Mouse (Mus musculus): Measurements from ENCODE around the gene Nacc2. TPM values are rescaled to one million over a fixed set of nuclear protein-coding genes. Genes with fewer than 3 reads are reported as not detected.

The Nacc2 gene
- polyA plus RNA-seq, 1 experiment from 2014 or later, result 15.0 TPM

DNA sequence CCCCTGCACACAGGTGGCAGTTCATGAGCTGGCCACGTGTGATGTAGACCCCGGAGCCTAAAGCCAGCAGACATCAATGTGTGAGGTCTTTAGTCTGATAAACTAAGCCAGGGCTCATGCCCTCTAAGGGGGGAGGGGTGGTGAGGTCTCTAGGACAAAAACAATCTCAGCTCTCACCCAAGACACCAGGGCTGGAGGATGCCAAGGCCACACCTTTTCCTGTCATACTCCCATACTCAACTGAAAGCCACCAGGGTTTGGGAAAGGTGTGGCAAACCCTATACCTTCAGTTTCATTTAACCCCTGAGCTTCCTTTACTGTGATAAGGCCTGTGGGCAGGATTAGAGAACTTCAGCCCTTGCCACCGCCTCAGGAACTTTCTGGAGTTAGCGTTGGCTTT lies 60.8 kb downstream of the Nacc2 start:
- no peaks in the 10 kb centered on the region for H3K9me3 ChIP-seq (replicated peaks)
- WGBS, result 82% methylated on average over 4 of the region's 4 CpGs
- no peak overlapping the region for H3K4me3 ChIP-seq
- no peak overlapping the region for H3K9ac ChIP-seq
- no peak overlapping the region for H3K4me2 ChIP-seq (replicated peaks)
- H3K36me3 ChIP-seq, result 0 out of 2 replicates have a peak, but pooled peaks cover 4% of the 10 kb centered on the region
- no peak overlapping the region for H3K27ac ChIP-seq
- H3K27me3 ChIP-seq, result 0 out of 2 replicates have a peak, but pooled peaks cover 3% of the 10 kb centered on the region
- peaks cover 14% of the 10 kb centered on the region for H3K4me1 ChIP-seq
- ATAC-seq (ENCODE audit: low FRiP score), result no peak

DNA sequence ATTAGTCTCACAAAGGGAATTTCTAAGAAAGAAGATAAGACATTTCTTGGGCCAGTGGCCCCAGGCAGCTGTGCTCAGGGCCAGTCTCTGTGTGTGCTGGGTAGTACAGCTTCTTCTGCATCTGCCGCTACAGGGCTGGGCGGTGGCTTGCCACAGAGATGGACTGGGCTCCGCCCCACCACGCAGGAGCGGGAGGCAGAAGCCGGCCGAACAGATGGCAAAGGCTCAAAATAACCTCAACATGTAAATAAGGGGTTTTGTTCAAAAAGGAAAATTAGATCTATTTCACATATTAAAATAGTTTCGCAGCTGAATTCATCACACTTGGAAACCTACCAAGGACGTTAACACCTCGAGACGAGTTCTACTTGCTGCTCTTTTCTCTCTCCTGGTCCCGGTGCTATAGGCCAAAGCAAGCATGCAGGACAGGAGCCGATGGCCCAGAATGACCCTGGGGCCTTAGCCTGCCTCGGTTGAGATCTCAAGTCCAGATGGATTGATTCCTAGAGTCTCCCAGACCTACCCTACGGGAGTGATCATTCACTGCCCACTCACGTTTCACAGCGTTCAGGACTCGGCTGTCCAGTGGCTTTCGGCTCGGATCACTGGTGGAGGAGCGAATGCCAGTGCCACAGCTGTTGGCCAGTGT lies 61.9 kb downstream of the Nacc2 start:
- no peak overlapping the region for H3K4me3 ChIP-seq
- H3K9me3 ChIP-seq (replicated peaks), result no peaks in the 10 kb centered on the region
- H3K4me2 ChIP-seq (replicated peaks), result no peak overlapping the region
- H3K27me3 ChIP-seq, result 0 out of 2 replicates have a peak, but pooled peaks cover 3% of the 10 kb centered on the region
- H3K4me1 ChIP-seq, result peaks cover 7% of the 10 kb centered on the region
- no peak overlapping the region for H3K27ac ChIP-seq
- 0 out of 2 replicates have a peak, but pooled peaks cover 4% of the 10 kb centered on the region for H3K36me3 ChIP-seq
- no peak for ATAC-seq (ENCODE audit: low FRiP score)
- no peak overlapping the region for H3K9ac ChIP-seq
- WGBS, result 63% methylated on average over 21 of the region's 21 CpGs

DNA sequence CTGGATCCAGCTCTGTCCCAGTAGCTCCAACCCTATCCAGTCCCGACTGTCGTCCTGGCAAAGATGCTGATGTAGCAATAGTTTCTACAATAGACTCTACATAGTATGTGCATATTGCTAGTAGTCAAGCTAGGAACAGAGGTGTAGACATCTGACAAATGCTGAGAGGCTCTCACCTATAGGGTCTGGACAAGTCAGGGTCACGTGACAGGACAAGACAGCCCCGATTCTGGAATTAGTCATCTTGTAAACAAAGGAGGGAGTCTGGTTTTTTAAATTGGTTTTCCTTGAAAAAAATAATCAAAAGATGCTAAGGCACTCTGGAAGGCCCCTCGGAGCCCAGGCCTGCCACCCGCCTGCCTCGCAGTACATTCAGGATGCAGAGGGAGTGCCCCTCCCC lies 66.0 kb downstream of the Nacc2 start:
- WGBS, result 87% methylated on average over 7 of the region's 7 CpGs
- Histone ChIP-seq H3K27me3 (0 out of 2 replicates have a peak, but pooled peaks cover 1% of the 10 kb centered on the region), H3K9ac (no peak overlapping the region), H3K4me1 (peaks cover 5% of the 10 kb centered on the region; the same call in 1 of the 2 replicates), H3K36me3 (0 out of 2 replicates have a peak, but pooled peaks cover 4% of the 10 kb centered on the region), H3K9me3 (replicated peaks) (no peaks in the 10 kb centered on the region), H3K4me3 (no peak overlapping the region), H3K27ac (no peak overlapping the region), H3K4me2 (replicated peaks) (no peak overlapping the region)
- ATAC-seq (ENCODE audit: low FRiP score), result no peak

DNA sequence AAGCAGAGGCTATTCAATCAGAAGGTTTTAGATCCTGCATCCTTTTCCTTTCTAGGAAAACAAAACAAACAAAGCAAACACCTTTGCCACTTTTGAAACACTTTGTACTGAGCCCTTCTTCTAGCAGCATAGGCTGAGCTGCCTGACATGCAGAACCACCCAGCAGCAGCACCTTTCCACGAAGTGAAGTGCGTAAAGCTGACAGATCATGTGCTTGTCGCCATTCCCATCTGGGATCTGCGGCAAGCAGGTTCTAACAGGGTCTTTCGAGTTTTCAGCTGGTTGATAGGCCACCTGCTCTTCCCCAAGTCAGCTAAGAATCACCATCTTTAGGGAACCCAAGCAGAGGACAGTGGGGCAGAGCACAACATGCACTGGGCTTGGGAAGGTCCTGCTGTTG lies 66.8 kb downstream of the Nacc2 start:
- H3K27me3 ChIP-seq, result no peaks in the 10 kb centered on the region
- no peak overlapping the region for H3K4me2 ChIP-seq (replicated peaks)
- ATAC-seq (ENCODE audit: low FRiP score), result no peak
- 73% methylated on average over 5 of the region's 5 CpGs for WGBS
- 0 out of 2 replicates have a peak, but pooled peaks cover 4% of the 10 kb centered on the region for H3K36me3 ChIP-seq
- no peaks in the 10 kb centered on the region for H3K9me3 ChIP-seq (replicated peaks)
- no peak overlapping the region for H3K4me3 ChIP-seq
- no peak overlapping the region for H3K27ac ChIP-seq
- H3K9ac ChIP-seq, result no peak overlapping the region
- peaks cover 5% of the 10 kb centered on the region; the same call in 1 of the 2 replicates for H3K4me1 ChIP-seq

DNA sequence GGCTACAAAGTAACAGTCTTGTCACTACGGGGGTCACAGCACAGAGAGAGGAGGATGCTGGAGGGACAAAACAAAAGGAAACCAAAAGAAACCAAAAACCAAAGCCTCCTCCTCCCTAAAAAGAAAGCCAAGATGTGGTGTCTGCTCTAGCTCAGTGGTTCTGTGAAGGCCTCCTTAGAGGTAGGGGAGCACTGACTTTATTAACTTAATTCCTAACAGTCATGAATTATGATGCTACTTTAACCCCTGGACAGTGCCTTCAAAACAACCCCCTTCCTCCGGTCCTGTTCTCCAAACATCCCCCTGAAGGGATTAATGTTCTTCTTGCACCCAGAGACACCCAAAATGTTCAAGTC lies 67.3 kb downstream of the Nacc2 start:
- no peak overlapping the region for H3K4me2 ChIP-seq (replicated peaks)

DNA sequence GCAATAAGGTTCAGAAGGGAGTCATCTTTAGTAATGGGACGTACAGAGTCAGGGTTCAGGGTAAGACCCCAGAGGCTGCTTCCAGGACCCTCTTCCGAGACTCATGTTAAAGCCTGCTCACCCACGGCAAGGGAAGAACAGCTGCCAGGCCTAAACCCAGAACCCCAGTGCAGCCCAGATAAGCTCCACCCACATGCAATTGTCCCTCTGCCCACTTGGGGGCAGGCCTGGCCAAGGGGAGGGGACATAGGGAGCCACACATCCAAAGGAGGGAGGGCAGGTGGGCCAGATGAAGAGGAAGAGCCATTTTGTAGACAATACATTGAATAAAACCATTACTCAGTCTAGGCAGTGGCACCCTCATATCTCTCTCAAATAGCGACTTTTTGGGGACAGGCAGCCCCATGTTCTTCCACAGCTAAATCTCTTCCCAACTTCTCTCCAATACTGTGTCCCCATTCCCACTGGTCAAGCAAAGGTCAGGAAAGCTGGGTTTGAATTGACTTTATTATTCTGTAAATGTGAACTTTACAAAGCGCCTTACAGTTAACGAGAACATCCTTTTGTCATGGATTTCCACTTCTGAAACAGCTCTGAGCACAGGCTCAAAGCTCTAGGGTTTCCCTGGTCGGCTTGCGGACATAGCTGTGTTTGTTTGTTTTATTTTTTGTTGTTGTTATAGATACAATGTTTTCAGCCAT lies 67.8 kb downstream of the Nacc2 start:
- WGBS, result 32% methylated on average over 8 of the region's 8 CpGs
- Histone ChIP-seq H3K27ac (no peak overlapping the region), H3K36me3 (0 out of 2 replicates have a peak, but pooled peaks cover 4% of the 10 kb centered on the region), H3K9me3 (replicated peaks) (no peaks in the 10 kb centered on the region), H3K4me2 (replicated peaks) (no peak overlapping the region), H3K9ac (no peak overlapping the region), H3K4me3 (no peak overlapping the region), H3K4me1 (peaks cover 5% of the 10 kb centered on the region; the same call in 1 of the 2 replicates), H3K27me3 (no peaks in the 10 kb centered on the region)
- ATAC-seq (ENCODE audit: low FRiP score), result peak; percentile 75

More for the DNA sequence above, 67.3 kb downstream of the Nacc2 start:
- WGBS, result 46% methylated on average over 2 of the region's 2 CpGs
- ATAC-seq (ENCODE audit: low FRiP score), result no peak
- H3K4me1 ChIP-seq, result peaks cover 5% of the 10 kb centered on the region; the same call in 1 of the 2 replicates
- 0 out of 2 replicates have a peak, but pooled peaks cover 4% of the 10 kb centered on the region for H3K36me3 ChIP-seq
- H3K4me3 ChIP-seq, result no peak overlapping the region
- H3K27me3 ChIP-seq, result no peaks in the 10 kb centered on the region
- no peaks in the 10 kb centered on the region for H3K9me3 ChIP-seq (replicated peaks)
- no peak overlapping the region for H3K27ac ChIP-seq
- no peak overlapping the region for H3K9ac ChIP-seq

DNA sequence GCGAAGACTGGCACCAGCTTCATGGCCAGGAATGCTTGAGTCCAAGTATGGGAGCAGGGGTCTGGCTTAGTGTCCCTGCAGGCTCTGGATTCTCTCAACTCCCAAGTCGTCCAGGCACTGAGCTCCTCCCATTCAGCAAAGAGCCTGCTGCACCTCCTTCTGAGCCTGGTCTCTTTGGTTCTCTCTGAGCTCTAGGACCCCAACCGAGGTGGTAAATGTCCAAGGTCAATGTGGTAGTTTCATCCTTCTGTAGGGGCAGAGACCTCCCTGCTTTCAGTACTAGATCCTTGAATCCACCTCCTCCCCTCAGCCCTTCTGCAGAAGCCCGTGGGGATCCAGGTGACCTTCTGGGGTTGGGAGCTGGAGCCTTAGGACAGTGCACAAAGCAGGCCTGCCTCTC lies 70.2 kb downstream of the Nacc2 start:
- ATAC-seq (ENCODE audit: low FRiP score), result no peak
- no peak overlapping the region for H3K4me3 ChIP-seq
- H3K4me2 ChIP-seq (replicated peaks), result no peak overlapping the region
- H3K27ac ChIP-seq, result no peak overlapping the region
- no peaks in the 10 kb centered on the region for H3K9me3 ChIP-seq (replicated peaks)
- no peaks in the 10 kb centered on the region for H3K27me3 ChIP-seq
- H3K36me3 ChIP-seq, result no peaks in the 10 kb centered on the region
- 0 out of 2 replicates have a peak, but pooled peaks cover 2% of the 10 kb centered on the region for H3K4me1 ChIP-seq
- H3K9ac ChIP-seq, result no peak overlapping the region
- WGBS, result 44% methylated on average over 4 of the region's 4 CpGs

DNA sequence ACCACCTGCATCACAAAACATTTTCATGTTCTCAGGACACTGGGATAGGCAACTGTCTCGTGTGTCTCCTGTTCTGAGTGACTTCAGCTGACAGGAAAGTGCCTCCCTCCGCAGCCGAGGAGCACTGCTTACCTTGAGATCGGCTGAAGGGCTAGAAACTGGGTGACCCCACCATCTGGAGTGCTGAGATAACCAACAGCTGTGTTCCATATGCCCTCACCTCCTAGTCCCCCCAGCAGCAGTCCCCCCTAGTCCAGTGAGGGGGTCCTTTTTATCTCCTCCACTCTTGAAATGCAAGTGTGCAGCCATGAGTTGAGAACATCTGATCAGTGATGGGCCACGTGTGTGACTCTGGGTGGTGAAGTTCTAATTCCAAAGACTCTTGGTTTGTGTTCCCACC lies 74.2 kb downstream of the Nacc2 start:
- Histone ChIP-seq H3K4me3 (no peak overlapping the region), H3K4me2 (replicated peaks) (no peak overlapping the region), H3K36me3 (no peaks in the 10 kb centered on the region), H3K9me3 (replicated peaks) (no peaks in the 10 kb centered on the region), H3K27ac (no peak overlapping the region), H3K9ac (no peak overlapping the region), H3K4me1 (no peaks in the 10 kb centered on the region), H3K27me3 (no peaks in the 10 kb centered on the region)
- ATAC-seq (ENCODE audit: low FRiP score), result no peak
- whole genome bisulfite sequencing, result 73% methylated on average over 5 of the region's 5 CpGs

DNA sequence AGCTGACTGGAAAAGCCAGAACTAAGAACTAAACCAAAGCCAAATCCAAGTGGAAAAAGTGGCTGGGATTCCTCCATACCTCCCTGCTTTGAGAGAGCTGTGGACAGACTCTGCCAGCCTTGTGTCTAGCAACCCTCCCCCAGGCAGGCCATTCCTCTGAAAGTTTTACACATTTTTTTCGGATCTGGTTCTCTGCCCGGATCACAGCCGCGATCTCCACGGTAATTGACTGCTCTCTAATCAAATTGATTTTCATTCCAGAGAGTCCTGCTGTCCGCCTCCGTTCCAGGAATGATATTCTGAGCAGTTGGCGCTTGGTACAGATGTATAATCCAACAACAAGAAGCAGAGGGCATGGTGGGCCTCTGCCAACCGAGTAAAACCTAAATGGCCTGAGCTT lies 78.8 kb downstream of the Nacc2 start:
- H3K4me1 ChIP-seq, result no peaks in the 10 kb centered on the region
- H3K9me3 ChIP-seq (replicated peaks), result no peaks in the 10 kb centered on the region
- H3K36me3 ChIP-seq, result no peaks in the 10 kb centered on the region
- 0 out of 2 replicates have a peak, but pooled peaks cover 2% of the 10 kb centered on the region for H3K27me3 ChIP-seq
- no peak for ATAC-seq (ENCODE audit: low FRiP score)
- no peak overlapping the region for H3K27ac ChIP-seq
- no peak overlapping the region for H3K4me2 ChIP-seq (replicated peaks)
- 82% methylated on average over 9 of the region's 9 CpGs for WGBS
- H3K9ac ChIP-seq, result no peak overlapping the region
- no peak overlapping the region for H3K4me3 ChIP-seq

DNA sequence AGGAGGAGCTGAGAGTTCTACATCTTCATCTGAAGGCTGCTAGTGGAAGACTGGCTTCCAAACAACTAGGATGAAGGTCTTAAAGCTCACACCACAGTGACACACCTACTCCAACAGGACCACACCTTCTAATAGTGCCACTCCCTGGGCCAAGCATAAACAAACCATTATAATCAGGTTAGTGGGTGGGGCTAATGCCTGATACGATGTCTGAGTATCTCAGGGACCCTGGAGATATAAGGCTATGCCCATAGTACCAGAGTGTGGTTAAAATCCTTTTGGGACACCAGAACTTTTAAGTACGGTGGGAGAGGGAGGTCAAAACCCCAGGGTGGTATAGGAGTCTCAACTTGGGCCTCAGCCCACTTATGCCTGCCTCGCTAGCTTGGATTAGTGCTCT lies 80.4 kb downstream of the Nacc2 start:
- Histone ChIP-seq H3K27me3 (0 out of 2 replicates have a peak, but pooled peaks cover 2% of the 10 kb centered on the region), H3K27ac (no peak overlapping the region), H3K4me1 (no peaks in the 10 kb centered on the region), H3K9me3 (replicated peaks) (no peaks in the 10 kb centered on the region), H3K4me3 (no peak overlapping the region), H3K9ac (no peak overlapping the region), H3K36me3 (no peaks in the 10 kb centered on the region), H3K4me2 (replicated peaks) (no peak overlapping the region)
- no peak for ATAC-seq (ENCODE audit: low FRiP score)
- WGBS, result 90% methylated on average over 3 of the region's 3 CpGs

DNA sequence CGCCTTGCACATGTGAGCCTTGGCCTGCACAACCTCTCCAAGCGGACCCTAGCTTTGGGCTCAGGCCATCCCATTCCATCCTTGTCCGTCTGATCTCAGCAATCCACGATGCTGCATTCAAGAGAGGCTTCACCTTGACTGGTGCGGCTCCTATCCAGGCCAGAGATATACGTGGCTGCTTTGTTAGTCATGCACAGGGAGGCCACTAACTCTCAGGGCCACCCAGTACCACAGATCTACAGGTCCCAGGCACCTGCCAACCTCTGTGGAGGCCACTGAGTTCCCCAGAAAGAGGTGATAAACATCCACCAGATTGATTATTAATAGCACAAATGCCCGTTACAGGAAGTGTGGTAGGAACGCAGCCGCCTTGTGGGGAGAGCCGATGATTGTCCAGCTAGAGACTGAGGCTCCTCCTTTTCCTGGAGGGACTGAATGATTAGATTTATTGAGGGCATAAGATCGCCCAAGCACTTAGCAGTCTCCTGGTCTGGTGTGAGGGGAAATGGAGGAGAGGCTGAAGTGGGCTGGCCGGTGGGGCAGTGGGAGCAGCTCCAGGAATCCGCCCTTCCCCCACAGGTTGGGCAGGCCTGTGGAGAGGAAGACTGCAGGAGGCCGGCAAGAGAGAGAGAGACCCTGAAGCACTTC lies 81.7 kb downstream of the Nacc2 start:
- H3K9me3 ChIP-seq (replicated peaks), result no peaks in the 10 kb centered on the region
- 0 out of 2 replicates have a peak, but pooled peaks cover 2% of the 10 kb centered on the region for H3K4me1 ChIP-seq
- no peak for ATAC-seq (ENCODE audit: low FRiP score)
- H3K4me2 ChIP-seq (replicated peaks), result no peak overlapping the region
- H3K36me3 ChIP-seq, result no peaks in the 10 kb centered on the region
- 0 out of 2 replicates have a peak, but pooled peaks cover 2% of the 10 kb centered on the region for H3K27me3 ChIP-seq
- no peak overlapping the region for H3K9ac ChIP-seq
- 66% methylated on average over 14 of the region's 14 CpGs for WGBS
- no peak overlapping the region for H3K4me3 ChIP-seq
- no peak overlapping the region for H3K27ac ChIP-seq

DNA sequence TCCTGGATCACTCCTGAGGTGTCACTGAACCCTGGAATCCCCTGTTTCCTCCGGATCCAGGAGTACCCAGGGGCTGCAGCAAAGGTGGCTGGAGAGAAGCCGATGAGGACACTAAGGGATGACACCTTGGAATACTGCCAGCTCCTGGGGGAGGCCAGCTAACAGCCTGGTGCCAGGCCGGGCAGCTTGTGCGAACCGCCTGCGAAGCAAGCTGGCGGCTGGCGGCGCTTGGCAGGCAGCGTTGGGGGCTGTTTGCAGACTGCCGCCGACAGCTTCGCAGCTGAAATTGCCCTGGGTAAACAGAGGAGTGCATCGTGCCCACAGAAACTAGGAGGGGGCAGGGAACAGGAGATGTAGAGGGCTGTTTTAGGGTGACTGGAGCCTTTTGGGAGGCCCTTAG lies 83.1 kb downstream of the Nacc2 start:
- no peak overlapping the region for H3K9ac ChIP-seq
- 0 out of 2 replicates have a peak, but pooled peaks cover 2% of the 10 kb centered on the region for H3K27me3 ChIP-seq
- H3K27ac ChIP-seq, result no peak overlapping the region
- no peak overlapping the region for H3K4me3 ChIP-seq
- H3K36me3 ChIP-seq, result no peaks in the 10 kb centered on the region
- no peak overlapping the region for H3K4me2 ChIP-seq (replicated peaks)
- WGBS, result 61% methylated on average over 14 of the region's 14 CpGs
- no peaks in the 10 kb centered on the region for H3K9me3 ChIP-seq (replicated peaks)
- ATAC-seq (ENCODE audit: low FRiP score), result no peak
- H3K4me1 ChIP-seq, result 0 out of 2 replicates have a peak, but pooled peaks cover 2% of the 10 kb centered on the region
